Mouse (Mus musculus) cerebellum, adult 8-10 months (tissue): Measurements from ENCODE around the gene Tmco1.
A peak's percentile ranks its signal among the peaks of the same experiment; 100 is the strongest.
"Not testable (repeated sequence)": the region's sequence is repeated elsewhere in the genome, so short reads cannot be mapped to it uniquely, and the experiment has no call there.

Experiments
- DNase-seq: peaks from one replicate; pipeline ENCODE4 v3.0.0; 2022

Gene Tmco1

GRCm38 (mm10) chr1:167339177-167339781 is 31.1 kb downstream of the Tmco1 start:
- DNase-seq, result no peak

DNA sequence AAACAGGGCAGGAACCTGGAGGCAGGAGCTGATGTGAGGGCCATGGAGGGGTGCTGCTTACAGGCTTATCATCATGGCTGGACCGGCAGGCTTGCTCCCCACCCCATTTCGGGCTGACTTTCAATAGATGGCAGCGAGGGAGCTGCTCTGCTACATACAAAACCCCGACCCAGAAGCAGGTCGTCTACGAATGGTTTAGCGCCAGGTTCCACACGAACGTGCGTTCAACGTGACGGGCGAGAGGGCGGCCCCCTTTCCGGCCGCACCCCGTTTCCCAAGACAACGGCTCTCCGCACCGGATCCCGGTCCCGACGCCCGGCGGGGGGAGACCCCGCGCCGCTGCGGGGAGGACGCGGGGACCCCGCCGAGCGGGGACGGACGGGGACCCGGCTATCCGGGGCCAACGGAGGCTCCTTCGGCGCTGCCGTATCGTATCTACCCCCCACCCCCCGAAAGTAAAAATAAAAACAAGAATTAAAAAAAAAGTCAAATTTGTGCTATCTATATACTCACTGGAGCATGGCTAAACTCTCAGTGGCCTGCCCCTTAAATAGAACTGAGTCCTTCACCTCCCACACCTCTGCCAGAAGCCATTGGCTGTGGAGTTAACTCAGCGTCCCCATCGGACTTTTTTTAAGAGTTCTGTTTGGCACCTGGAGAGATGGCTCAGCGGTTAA is 32.1 kb downstream of the Tmco1 start:
- DNase-seq, result no peak

- DNase-seq, result no peak
Measured at GRCm38 (mm10) chr1:167340910-167341528, 32.8 kb downstream of the Tmco1 start.

GRCm38 (mm10) chr1:167342831-167343230 is 34.7 kb downstream of the Tmco1 start:
- no peak for DNase-seq

DNA sequence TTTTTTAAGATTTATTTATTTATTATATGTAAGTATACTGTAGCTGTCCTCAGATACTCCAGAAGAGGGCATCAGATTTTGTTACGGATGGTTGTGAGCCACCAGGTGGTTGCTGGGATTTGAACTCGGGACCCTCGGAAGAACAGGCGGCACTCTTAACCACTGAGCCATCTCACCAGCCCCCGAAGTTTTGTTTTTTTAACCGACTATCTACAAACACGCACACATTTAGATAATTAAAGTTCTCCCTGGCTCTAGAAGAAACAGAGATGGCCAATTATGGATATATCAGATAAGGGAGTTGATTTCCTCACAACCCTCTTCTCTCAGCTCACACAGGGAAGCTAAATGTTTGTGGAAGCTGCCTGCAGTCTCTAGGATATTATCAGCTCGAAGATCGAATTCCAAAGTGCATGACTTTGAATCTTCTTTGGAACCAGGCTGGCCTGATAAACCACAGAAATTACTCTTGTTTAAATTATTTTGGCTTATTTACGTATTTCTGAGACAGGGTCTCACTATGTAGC is 37.9 kb downstream of the Tmco1 start:
- not testable (repeated sequence) for DNase-seq

GRCm38 (mm10) chr1:167349206-167349605 is 41.0 kb downstream of the Tmco1 start:
- DNase-seq, result not testable (repeated sequence)

DNA sequence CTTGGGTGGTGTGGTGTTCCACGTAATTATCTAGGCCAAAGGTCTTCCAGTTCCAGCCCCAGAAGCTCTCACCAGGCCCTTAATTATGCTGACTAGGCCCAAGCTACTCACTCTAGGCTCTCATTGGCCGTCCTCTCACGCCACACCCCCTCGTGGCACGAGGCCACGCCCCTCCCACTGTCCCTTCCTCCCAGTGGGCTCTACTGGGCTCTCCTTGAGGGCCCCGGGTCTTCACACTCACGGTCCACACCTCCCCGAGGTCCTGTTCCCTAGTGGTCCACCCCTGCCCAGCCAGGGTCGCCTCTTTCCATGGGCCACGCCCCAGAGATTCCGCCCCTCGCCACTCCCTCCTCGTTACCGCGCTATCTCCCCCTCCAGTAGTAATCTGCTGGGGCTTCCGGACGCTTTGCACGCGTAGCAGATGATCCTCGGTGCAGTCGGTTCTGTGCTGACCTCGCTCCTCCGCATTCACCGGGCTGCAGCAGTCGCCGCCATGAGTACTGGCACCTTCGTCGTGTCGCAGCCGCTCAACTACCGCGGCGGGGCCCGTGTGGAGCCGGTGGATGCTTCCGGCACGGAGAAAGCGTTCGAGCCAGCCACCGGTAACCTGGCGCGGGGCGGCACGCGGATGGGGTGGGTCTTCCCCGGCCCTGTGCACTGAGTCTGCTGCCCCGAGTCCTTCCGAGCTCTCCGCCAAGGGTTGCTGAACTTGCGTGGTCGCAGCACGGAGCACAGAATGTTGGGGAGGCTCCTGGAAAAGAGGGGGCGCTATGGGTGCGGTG is 41.8 kb downstream of the Tmco1 start, which contains the start of gene Aldh9a1:
Aldh9a1 (plus strand) TSS at position 177 of the 782 bp plus-strand sequence.
- DNase-seq, result peak; percentile 88

GRCm38 (mm10) chr1:167350597-167351415 is 42.6 kb downstream of the Tmco1 start:
- DNase-seq, result no peak

DNA sequence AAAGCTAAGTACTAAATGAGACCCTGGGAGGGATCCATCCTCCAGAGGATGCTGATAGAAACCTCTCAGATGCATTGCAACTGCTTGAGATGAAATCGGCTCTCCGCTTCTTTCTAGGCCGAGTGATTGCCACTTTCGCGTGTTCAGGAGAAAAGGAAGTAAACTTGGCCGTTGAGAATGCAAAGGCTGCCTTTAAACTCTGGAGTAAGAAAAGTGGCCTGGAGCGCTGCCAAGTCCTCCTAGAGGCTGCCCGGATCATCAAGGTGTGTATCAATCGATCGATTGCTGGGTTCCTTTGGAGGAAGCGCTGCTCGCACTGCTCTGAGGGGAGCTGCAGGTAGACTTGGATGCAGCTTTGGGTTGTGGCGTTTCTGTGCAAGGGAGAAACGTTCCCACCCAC is 44.2 kb downstream of the Tmco1 start:
- no peak for DNase-seq

- no peak for DNase-seq
Measured at GRCm38 (mm10) chr1:167357387-167357786, 49.2 kb downstream of the Tmco1 start.

GRCm38 (mm10) chr1:167358731-167359130 is 50.6 kb downstream of the Tmco1 start:
- DNase-seq, result no peak

GRCm38 (mm10) chr1:167360268-167360667 is 52.1 kb downstream of the Tmco1 start:
- DNase-seq, result no peak

DNA sequence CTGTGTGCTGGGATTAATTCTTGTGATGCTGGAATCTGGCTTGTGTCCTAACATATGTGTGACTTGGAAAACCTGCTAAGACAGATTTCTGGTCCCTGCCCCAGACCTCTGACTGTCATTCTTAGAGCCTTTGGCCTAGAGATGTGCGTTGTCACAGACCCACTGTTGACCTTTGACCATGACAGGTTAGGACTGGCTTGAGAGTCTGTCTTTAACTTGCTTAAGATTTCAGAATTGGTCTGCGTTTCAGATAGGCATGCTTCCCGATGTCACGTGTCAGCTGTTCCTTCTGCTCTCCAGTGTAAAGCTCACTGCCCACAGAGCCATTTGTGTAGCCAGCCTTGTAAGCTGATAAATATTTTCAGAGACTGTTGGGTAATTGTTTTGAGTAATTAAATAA is 54.6 kb downstream of the Tmco1 start:
- DNase-seq, result no peak

- no peak for DNase-seq
Measured at GRCm38 (mm10) chr1:167363322-167363721, 55.1 kb downstream of the Tmco1 start.

DNA sequence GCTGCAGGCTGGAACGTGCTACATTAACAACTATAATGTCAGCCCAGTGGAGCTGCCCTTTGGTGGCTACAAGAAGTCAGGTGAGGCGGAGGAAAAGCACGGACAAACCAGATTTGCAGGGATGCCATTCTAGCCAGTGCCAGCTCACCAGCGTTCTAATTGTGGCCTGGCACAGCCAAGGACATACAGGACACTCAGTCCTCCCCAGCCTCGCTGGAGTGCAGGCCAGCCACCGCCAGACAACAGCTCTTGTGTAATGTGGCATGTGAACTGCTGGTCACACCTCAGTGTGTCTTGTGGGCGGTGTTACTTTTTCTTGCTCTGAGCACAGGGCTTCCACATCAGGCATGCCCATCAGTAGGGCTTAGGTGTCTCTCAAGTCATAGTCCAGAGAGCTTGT is 57.6 kb downstream of the Tmco1 start:
- DNase-seq, result no peak

GRCm38 (mm10) chr1:167366621-167367020 is 58.4 kb downstream of the Tmco1 start:
- no peak for DNase-seq

GRCm38 (mm10) chr1:167368018-167368417 is 59.8 kb downstream of the Tmco1 start:
- no peak for DNase-seq

DNA sequence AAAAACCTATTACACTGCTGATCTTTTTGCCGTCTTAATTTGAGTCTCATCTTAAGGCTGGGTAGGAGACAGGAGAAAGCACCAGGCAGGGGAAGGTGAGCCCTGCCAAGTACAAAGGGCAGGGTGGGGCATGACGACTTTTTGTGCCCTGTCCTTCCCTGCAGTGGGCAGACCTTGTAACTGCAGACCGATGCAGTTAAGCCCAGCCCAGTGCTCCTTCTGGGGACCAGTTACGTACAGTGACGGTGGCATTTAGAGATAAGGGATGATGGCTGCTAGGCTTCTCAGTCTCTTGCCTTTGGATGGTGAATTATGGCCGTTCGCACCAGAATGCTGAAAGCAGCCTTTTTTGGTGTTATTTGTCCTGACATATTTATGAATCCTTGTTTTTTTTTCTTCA is 60.3 kb downstream of the Tmco1 start:
- no peak for DNase-seq

DNA sequence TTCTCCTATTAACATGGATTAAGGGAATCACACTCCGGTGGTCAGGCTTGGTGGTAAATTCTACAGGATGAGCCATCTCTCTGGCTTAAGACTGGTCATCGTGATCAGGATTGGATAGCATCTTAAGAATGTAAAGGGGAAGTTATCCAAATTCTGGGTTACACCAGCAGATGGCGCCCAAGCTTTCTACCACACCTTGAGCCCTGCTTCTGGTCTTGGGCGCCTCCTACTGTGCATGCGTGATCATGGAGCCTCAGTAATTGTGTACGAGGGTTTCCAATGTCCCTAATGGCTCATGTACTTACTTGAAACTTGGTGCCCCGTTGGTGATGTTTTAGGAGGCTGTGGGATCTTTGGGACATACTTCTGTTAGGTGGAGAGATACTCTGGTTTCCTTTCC is 61.7 kb downstream of the Tmco1 start:
- peak; percentile 83 for DNase-seq

DNA sequence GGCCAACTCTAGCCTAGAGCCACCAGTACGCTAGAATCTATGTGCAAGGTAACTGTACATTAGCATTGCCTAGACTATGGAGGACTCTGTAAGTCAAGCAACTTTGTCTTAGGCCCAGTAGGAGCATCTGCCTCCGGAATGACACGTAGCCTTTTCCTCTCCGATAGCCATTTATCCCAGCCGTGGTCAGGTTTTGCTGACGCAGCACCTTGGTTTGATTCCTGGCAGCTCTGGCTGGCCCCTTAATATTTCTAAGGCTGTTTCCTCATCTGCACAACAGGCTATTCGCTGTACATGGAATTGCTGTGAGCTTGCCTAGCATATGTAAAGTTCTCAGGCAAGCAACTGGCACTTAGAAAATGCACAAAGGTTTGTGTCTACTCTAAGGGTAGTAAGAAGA is 64.6 kb downstream of the Tmco1 start:
- no peak for DNase-seq

DNA sequence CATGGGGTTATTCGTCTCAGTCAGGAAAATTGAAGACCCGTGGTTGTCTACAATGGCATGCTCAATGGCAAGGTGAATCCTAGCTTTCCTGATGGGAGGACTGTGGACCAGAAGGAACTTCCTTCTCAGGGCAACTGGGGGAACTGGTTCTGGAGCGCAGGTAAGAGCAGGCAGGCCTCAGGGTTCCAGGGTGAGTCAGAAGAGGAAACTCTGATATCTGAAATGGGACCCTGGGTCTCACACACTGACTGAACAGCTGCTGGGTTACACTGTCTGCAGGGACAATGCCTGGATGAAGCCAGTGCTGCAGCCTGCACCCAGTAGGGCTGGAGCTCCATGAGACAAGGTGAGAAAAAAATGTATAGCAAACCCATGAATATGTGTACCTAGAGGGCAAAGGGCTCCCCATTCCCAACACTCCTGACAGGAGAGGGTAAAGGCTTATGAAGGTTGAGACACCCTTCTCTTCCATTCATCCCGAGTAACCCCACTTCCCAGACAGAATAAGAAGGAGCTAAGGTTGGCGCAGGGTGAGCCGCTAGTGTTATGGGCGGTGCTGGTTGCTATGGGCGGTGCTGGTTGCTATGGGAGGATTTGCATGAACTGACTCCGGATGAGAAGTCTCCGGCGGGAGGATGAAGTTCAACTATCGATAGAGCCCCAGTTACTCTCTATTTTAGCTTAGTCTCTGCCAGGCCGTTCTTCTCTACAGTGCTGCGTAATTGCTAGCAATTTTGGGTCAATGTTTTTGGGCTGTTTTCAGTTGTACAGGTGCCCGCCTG is 66.0 kb downstream of the Tmco1 start:
- DNase-seq, result no peak
